Mouse (Mus musculus) hindbrain, embryonic 13.5 days (tissue): Measurements from ENCODE around the gene Nxnl1. TPM values are rescaled to one million over a fixed set of nuclear protein-coding genes. Genes with fewer than 3 reads are reported as not detected.
"Not testable (repeated sequence)": the region's sequence is repeated elsewhere in the genome, so short reads cannot be mapped to it uniquely, and the experiment has no call there.

Experiments
- ATAC-seq: fragments of 200-750 bp; cut with Nextera tagmentation; 2 replicates; pipeline ENCODE4 v1.8.0; 2017; ENCODE audit warnings: moderate TSS enrichment; ENCODE audit not compliant: low FRiP score
- H3K27ac ChIP-seq: fragments of 300-500 bp; sonication (generic); 2 replicates; pipeline ENCODE4 v1.5.1; 2015; ENCODE audit warnings: inconsistent platforms, mild to moderate bottlenecking, moderate library complexity
- H3K27me3 ChIP-seq: fragments of 300-500 bp; sonication (generic); 2 replicates; pipeline ENCODE4 v1.6.1; 2015; ENCODE audit warnings: mild to moderate bottlenecking, inconsistent platforms
- H3K36me3 ChIP-seq: fragments of 300-500 bp; sonication (generic); 2 replicates; pipeline ENCODE4 v1.6.1; 2015; ENCODE audit warnings: mild to moderate bottlenecking, inconsistent platforms
- H3K4me1 ChIP-seq: fragments of 300-500 bp; sonication (generic); replicated peaks from 2 replicates; pipeline ENCODE4 v1.6.1; 2015; ENCODE audit warnings: inconsistent platforms
- H3K4me2 ChIP-seq: fragments of 300-500 bp; sonication (generic); 2 replicates; pipeline ENCODE4 v1.6.1; 2015; ENCODE audit warnings: inconsistent platforms, mild to moderate bottlenecking, moderate library complexity
- H3K4me3 ChIP-seq: fragments of 300-500 bp; sonication (generic); 2 replicates; pipeline ENCODE4 v1.5.1; 2015; ENCODE audit warnings: mild to moderate bottlenecking, inconsistent platforms
- H3K9ac ChIP-seq: fragments of 300-500 bp; sonication (generic); 2 replicates; pipeline ENCODE4 v1.6.1; 2015; ENCODE audit warnings: mild to moderate bottlenecking, inconsistent platforms
- H3K9me3 ChIP-seq: fragments of 300-500 bp; sonication (generic); 2 replicates; pipeline ENCODE4 v1.6.1; 2016; ENCODE audit warnings: inconsistent platforms
- WGBS: fragments of 180-500 bp; shearing (Covaris S2); methylation state at CpG from one replicate; pipeline ENCODE4 v1.1.7; 2015; 5-methylcytosine and 5-hydroxymethylcytosine counted together
- polyA plus RNA-seq: library from polyadenylated mRNA; unstranded; fragments of >200 nt; fragmentation: Nextera tagmentation; extraction: Ambion mirVana; gene quantifications from 2 replicates; pipeline ENCODE4 v1.2.1, GENCODE M21; 2015

Gene Nxnl1
- polyA plus RNA-seq, 1 experiment from 2014 or later, result not detected

DNA sequence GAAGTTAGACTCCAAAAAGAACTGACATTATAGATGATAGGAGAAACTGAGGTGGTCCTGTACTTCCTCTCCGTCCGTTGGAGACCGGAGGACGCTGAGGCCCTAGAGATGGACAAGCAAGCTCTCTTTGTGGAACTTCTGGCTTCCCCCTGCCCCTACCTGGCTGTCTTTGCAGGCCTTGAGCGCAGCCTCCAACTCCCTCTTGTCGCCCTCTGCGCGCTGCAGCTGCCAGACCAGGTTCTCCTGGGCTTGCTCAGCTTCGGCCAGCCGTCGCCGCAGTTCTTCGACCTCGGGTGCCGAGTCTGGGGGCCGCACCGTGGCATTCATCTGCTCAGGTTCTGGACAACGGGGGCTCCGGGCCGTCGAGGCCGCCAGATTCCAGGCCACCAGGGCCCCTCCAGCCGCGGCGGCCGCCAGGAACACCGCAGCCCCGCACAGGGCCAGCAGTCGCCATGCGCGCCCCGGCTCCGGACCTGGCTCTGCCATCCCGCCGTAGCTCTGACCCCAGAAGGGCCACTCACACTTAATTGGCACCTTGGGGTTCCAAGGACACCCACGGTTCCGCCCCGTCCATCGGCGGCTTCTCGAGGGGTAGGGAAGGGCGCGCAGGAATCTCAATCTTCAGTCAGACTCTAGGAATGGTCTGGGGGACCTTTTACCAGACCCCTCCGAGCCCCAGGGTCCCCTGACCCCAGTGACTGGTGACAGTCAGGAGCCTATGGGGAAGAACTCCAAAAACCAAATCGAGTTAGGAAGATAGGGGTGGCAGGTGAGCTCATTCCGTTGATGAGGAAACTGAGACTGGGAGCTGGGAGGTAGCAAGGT is 41.0 kb downstream of the Nxnl1 start, which contains the start of gene Ccdc194:
TSS of gene Ccdc194 (minus strand) at position 486 of the 825 bp plus-strand sequence.
- 9% methylated on average over 46 of the region's 46 CpGs for whole genome bisulfite sequencing
- H3K27ac ChIP-seq, result no peak within 1 kb of the TSS

DNA sequence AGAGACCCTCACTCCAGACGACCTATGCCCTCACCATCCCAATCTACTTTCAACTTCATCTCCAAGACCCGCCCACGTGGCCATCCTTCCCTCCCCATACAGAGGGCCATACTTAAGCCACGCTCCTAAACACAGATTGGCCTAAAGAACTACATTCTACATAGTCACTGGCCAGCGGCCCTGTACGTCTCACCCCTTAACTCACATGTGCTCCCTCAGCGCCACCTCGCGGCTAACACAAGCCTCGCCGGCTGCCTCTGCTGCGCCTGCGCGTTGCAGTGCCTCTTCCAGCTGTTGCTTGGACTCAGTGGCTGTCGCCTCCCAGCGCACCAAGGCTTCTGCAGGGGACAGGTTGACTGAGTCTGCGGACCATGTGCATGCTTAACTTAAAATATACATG is 44.8 kb downstream of the Nxnl1 start:
- no peak overlapping the region for H3K4me2 ChIP-seq
- no peak overlapping the region for H3K27ac ChIP-seq
- 5% methylated on average over 17 of the region's 17 CpGs for WGBS
- H3K4me1 ChIP-seq, result peaks cover 26% of the 10 kb centered on the region
- peaks cover 48% of the 10 kb centered on the region for H3K27me3 ChIP-seq
- no peaks in the 10 kb centered on the region for H3K36me3 ChIP-seq
- no peak overlapping the region for H3K9ac ChIP-seq
- H3K9me3 ChIP-seq, result no peaks in the 10 kb centered on the region
- H3K4me3 ChIP-seq, result no peak overlapping the region
- peak; percentile 82 for ATAC-seq

More for the DNA sequence above, 41.0 kb downstream of the Nxnl1 start, which contains the start of gene Ccdc194:
- Histone ChIP-seq H3K27me3 (peaks cover 70% of the 10 kb centered on the region), H3K4me1 (peaks cover 17% of the 10 kb centered on the region), H3K9me3 (no peaks in the 10 kb centered on the region), H3K36me3 (no peaks in the 10 kb centered on the region), H3K4me3 (peak within 1 kb of the TSS; percentile 11; the same call in 1 of the 2 replicates), H3K9ac (no peak within 1 kb of the TSS), H3K4me2 (no peak within 1 kb of the TSS)
- no peak for ATAC-seq

DNA sequence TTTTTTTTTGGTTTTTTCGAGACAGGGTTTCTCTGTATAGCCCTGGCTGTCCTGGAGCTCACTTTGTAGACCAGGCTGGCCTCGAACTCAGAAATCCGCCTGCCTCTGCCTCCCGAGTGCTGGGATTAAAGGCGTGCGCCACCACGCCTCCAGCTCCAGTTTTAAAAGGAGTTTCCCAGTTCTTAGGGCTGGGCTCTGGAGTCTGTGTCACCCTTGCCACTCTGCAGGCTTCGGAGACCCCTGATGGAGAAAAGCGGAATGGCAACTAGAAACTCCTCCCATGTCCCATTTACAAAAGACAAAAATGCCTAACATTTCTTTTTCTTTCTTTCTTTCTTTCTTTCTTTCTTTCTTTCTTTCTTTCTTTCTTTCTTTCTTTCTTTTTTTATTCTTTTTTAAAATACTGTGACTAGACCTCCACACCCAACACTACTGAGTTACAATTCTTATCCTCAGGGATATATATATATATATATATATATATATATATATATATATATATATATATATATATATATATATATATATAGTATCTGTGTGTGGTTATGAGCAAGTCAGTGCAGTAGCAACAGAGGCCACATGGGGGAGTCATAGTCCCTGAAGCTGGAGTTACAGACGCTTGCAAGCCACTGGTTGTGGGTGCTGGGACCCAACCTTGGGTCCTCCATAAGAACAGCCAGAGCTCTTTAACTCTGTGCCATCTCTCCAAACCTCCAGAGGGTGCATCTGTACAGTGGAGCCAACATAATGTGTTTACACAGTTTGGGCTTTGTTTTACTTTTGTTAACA is 47.2 kb downstream of the Nxnl1 start:
- H3K9ac ChIP-seq, H3K4me3 ChIP-seq, H3K27ac ChIP-seq, ATAC-seq, H3K36me3 ChIP-seq, H3K4me2 ChIP-seq, H3K9me3 ChIP-seq: not testable (repeated sequence)
- WGBS, result 48% methylated on average over 9 of the region's 10 CpGs
- H3K27me3 ChIP-seq, result peaks cover 24% of the 10 kb centered on the region
- peaks cover 14% of the 10 kb centered on the region for H3K4me1 ChIP-seq

DNA sequence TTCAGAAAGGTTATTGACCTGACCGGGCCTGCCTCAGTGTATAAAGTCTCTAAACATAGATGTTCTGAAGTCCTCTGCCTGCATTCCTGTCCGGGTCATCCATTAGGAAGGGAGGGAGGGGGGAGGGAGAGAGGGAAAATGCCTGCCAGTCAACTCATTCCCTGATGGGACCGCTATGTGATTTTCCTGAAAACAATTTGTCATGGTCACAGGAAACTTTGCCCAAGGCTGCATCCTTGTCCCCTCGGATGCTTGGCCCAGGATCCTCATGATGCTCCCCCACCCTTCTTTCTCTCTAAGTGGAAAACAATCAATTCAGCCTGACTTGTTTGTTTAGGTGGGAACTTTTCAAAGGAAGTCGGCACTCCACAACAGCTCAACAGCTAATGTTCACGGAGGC is 49.6 kb downstream of the Nxnl1 start:
- H3K4me2 ChIP-seq, result no peak overlapping the region
- no peak overlapping the region for H3K27ac ChIP-seq
- H3K36me3 ChIP-seq, result no peaks in the 10 kb centered on the region
- no peak for ATAC-seq
- H3K4me3 ChIP-seq, result no peak overlapping the region
- H3K27me3 ChIP-seq, result peaks cover 7% of the 10 kb centered on the region
- 8% methylated on average over 6 of the region's 6 CpGs for WGBS
- no peak overlapping the region for H3K9ac ChIP-seq
- H3K9me3 ChIP-seq, result no peaks in the 10 kb centered on the region
- peaks cover 14% of the 10 kb centered on the region for H3K4me1 ChIP-seq

- H3K9me3 ChIP-seq, result no peaks in the 10 kb centered on the region
- no peak overlapping the region for H3K9ac ChIP-seq
- peaks cover 11% of the 10 kb centered on the region; the same call in 1 of the 2 replicates for H3K4me1 ChIP-seq
- no peak overlapping the region for H3K4me2 ChIP-seq
- ATAC-seq, result no peak
- no peaks in the 10 kb centered on the region for H3K36me3 ChIP-seq
- no peak overlapping the region for H3K27ac ChIP-seq
- no peak overlapping the region for H3K4me3 ChIP-seq
- peaks cover 19% of the 10 kb centered on the region for H3K27me3 ChIP-seq
- WGBS, result 74% methylated on average over 5 of the region's 5 CpGs
These were observed 51.4 kb downstream of the Nxnl1 start for GRCm38 (mm10) chr8:71515043-71515442.

DNA sequence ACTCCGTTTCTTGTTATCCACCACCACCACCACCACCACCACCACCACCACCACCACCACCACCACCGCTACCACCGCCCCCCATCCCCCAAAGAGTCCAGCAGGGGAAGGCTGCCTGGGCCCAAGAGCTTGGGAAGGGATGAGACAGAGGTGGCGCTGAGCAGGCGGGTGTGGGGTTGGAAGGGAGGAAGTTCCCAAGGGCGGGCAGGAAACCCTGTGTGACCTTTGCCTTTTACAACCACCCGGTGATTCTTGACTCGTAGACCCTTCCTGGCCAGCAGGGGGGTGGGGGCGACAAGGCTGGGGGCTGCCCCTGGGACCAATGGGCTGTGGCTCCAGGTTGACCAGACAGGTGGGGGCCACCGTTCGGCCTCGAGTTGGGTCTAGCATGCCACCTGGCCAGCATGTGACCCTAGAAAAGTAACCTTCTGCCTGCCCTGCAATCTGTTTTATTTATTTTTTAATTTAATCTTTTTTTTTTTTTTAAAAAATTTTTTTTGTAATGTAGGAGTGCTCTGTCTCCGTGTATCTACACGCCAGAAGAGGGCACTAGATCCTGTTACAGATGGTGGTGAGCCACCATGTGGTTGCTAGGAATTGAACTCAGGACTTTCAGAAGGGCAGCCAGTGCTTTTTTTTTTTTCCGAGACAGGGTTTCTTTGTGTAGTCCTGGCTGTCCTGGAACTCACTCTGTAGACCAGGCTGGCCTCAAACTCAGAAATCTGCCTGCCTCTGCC is 53.2 kb downstream of the Nxnl1 start:
- H3K4me1 ChIP-seq, result peaks cover 12% of the 10 kb centered on the region
- no peak overlapping the region for H3K4me2 ChIP-seq
- no peak overlapping the region for H3K4me3 ChIP-seq
- H3K9ac ChIP-seq, result no peak overlapping the region
- H3K9me3 ChIP-seq, result no peaks in the 10 kb centered on the region
- peaks cover 36% of the 10 kb centered on the region for H3K27me3 ChIP-seq
- 77% methylated on average over 15 of the region's 15 CpGs for WGBS
- H3K27ac ChIP-seq, result no peak overlapping the region
- no peak for ATAC-seq
- H3K36me3 ChIP-seq, result no peaks in the 10 kb centered on the region

DNA sequence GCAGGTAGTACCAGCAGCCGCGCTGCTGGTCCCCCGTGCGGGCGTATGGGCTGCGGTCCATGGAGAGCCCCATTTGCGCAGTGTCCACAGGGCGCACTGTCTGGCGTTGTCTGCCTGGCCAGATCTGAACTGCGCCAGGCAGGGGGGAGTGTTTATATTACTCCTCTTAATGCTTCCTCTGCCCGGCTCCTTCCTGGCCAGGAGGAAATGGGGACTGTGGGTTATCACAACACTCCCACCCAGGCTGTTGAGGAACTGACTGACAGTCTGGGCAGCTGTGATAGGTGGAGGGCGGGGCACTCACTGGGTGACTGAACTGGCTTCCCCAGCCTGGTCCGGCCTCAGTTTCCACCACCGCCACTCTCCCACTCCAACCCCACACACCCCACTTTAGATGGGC is 54.8 kb downstream of the Nxnl1 start, which contains the start of gene Plvap:
TSS of gene Plvap (minus strand) at position 109 of the 400 bp plus-strand sequence.
- ATAC-seq, result no peak
- peaks cover 52% of the 10 kb centered on the region for H3K27me3 ChIP-seq
- H3K9ac ChIP-seq, result no peak within 1 kb of the TSS
- H3K36me3 ChIP-seq, result no peaks in the 10 kb centered on the region
- H3K4me3 ChIP-seq, result no peak within 1 kb of the TSS
- peaks cover 16% of the 10 kb centered on the region for H3K4me1 ChIP-seq
- no peak within 1 kb of the TSS for H3K4me2 ChIP-seq
- 70% methylated on average over 14 of the region's 14 CpGs for WGBS
- H3K27ac ChIP-seq, result no peak within 1 kb of the TSS
- H3K9me3 ChIP-seq, result no peaks in the 10 kb centered on the region

Other genes with a start within 250 kb of the Nxnl1 start
- 109 and 112 TPM in 2 replicates for gene Use1, start 199.8 kb downstream of the Nxnl1 start, polyA plus RNA-seq
- gene Ocel1, start 195.3 kb downstream of the Nxnl1 start, polyA plus RNA-seq, result 4.6 and 6.2 TPM in 2 replicates
- gene Nr2f6, start 184.6 kb downstream of the Nxnl1 start, polyA plus RNA-seq, result 20.2 and 21.3 TPM in 2 replicates
- 6.2 and 7.1 TPM in 2 replicates for gene Ushbp1, start 170.8 kb downstream of the Nxnl1 start, polyA plus RNA-seq
- 83.3 and 90.9 TPM in 2 replicates for gene Babam1, start 169.7 kb downstream of the Nxnl1 start, polyA plus RNA-seq
- gene Ankle1, start 160.6 kb downstream of the Nxnl1 start, polyA plus RNA-seq, result 9.5 and 10.3 TPM in 2 replicates
- 127 and 136 TPM in 2 replicates for gene Abhd8, start 102.9 kb downstream of the Nxnl1 start, polyA plus RNA-seq
- 222 and 230 TPM in 2 replicates for gene Mrpl34, start 101.6 kb downstream of the Nxnl1 start, polyA plus RNA-seq
- gene Dda1, start 97.4 kb downstream of the Nxnl1 start, polyA plus RNA-seq, result 212 and 214 TPM in 2 replicates
- gene Ano8, start 80.6 kb downstream of the Nxnl1 start, polyA plus RNA-seq, result 6.6 and 7.1 TPM in 2 replicates
- 13.7 and 14.3 TPM in 2 replicates for gene Gtpbp3, start 78.5 kb downstream of the Nxnl1 start, polyA plus RNA-seq
- 13.8 and 14.0 TPM in 2 replicates for gene Plvap, start 54.8 kb downstream of the Nxnl1 start, polyA plus RNA-seq
- gene Ccdc194, start 40.9 kb downstream of the Nxnl1 start, polyA plus RNA-seq, result 0.31 and 0.49 TPM in 2 replicates
- 16.0 and 17.2 TPM in 2 replicates for gene Bst2, start 29.1 kb downstream of the Nxnl1 start, polyA plus RNA-seq
- gene Mvb12a, start 23.7 kb downstream of the Nxnl1 start, polyA plus RNA-seq, result 55.3 and 59.6 TPM in 2 replicates
- gene Tmem221, start 7.7 kb downstream of the Nxnl1 start, polyA plus RNA-seq, result 0.19 TPM in 1 of 2 replicates, not detected in the other
- 78.5 and 81.9 TPM in 2 replicates for gene Slc27a1, start 2.3 kb upstream of the Nxnl1 start, polyA plus RNA-seq
- 197 and 204 TPM in 2 replicates for gene Pgls, start 25.6 kb upstream of the Nxnl1 start, polyA plus RNA-seq
- 6.9 and 8.2 TPM in 2 replicates for gene Fam129c, start 31.0 kb upstream of the Nxnl1 start, polyA plus RNA-seq
- 57.5 and 63.2 TPM in 2 replicates for gene Colgalt1, start 44.4 kb upstream of the Nxnl1 start, polyA plus RNA-seq
- 18.0 and 18.9 TPM in 2 replicates for gene Unc13a, start 105.2 kb upstream of the Nxnl1 start, polyA plus RNA-seq
- 3.5 TPM in 2 replicates for gene Jak3, start 109.7 kb upstream of the Nxnl1 start, polyA plus RNA-seq
- 0.31 and 0.79 TPM in 2 replicates for gene Insl3, start 122.6 kb upstream of the Nxnl1 start, polyA plus RNA-seq
- gene B3gnt3, start 135.2 kb upstream of the Nxnl1 start, polyA plus RNA-seq, result 0.32 and 0.34 TPM in 2 replicates
- gene Fcho1, start 159.1 kb upstream of the Nxnl1 start, polyA plus RNA-seq, result 62.2 and 68.2 TPM in 2 replicates